Mouse (Mus musculus): ENCODE measurements around the gene Rpl18a.

DNA sequence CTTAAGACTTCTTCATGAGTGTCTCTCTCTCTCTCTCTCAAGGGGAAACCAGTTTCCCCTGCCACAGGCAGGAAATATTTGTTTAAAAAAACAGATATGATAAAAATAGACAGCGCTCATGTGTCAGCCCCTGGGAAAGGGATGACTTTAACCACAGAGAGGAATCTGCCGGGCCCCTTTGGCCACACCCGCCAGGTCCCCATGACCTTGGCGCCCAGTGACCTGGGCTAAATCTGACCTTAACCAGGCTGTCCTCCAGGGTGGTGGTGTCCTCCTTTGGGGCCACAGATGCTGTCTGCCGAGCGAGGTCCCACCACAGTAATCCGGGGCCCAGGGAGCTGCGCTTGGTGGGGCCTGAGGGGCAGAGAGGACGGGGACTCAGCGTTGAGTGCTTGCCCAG lies 12.5 kb downstream of the Rpl18a start:
- TF ChIP-seq CTCF (IDR thresholded peaks at IDR 0.05; ENCODE audit: extremely low read depth, insufficient read depth, insufficient read length, insufficient replicate concordance) (no peak), POLR2A (IDR thresholded peaks at IDR 0.05; ENCODE audit: low read depth, low read length) (no peak)
